8 mouse cellular contexts compared by ENCODE assay signal in the genomic region with DNA sequence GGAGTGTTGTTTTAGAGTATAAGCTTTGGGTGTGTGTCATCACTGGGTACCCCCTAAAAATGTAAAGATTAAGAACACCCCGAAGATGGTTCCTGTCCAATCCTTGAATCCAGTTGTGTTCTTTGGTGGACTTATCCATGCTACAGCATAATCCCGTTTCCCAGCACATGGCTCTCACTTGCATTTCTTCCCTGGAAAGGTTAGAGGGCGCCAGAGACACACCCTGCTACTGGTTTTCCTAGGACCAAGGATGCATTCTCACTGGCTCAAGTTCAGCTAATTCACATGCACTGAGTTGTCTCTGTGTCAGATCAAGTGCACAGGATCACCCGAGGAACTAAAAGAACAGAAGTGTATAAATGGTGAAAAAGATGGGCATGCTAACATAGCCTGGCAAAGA. TPM values are rescaled to one million over a fixed set of nuclear protein-coding genes. Genes with fewer than 3 reads are reported as not detected.
DNase-seq lines count a peak whose midpoint lies in the region; ATAC-seq and TF ChIP-seq lines count a peak whose summit lies in the region.
"Had no signal": no experiment of that assay in that cellular context is flagged by ENCODE, and none has a peak within 500 bp of the region (broad histone marks: within the 10 kb centered on the region; RNA-seq: fewer than 3 reads in every experiment).

No protein-coding gene starts in this region.

- WGBS in cerebellum, adult 2 months, result 17% methylated on average over 4 of the region's 4 CpGs
- 27% methylated on average over 4 of the region's 4 CpGs for WGBS in forebrain, embryonic 13.5 days
- 23% methylated on average over 4 of the region's 4 CpGs for WGBS in midbrain, embryonic 11.5 days

- DNase-seq in ovary, postnatal 14 days (ENCODE audit: low spot score), result peak; percentile 25
- no peak for DNase-seq in ovary, postnatal 10 days (ENCODE audit: low spot score)
- peak; percentile 41 to 63 for DNase-seq in cerebellum, adult 2 months
- peak; percentile 36 to 41 for DNase-seq in kidney, postnatal 36 days
- no peak for DNase-seq in midbrain, embryonic 11.5 days (ENCODE audit: low spot score, missing footprints)

- peak; percentile 90 for TF ChIP-seq CTCF in cerebellum, adult 2 months (IDR thresholded peaks at IDR 0.05; ENCODE audit: borderline replicate concordance, insufficient read depth, low read depth, low read length)

- H3K27me3 ChIP-seq in cerebellum, adult 2 months (ENCODE audit: control insufficient read depth, insufficient read depth, low read length), result no peaks in the 10 kb centered on the region
- no peaks in the 10 kb centered on the region for H3K27me3 ChIP-seq in forebrain, embryonic 13.5 days
- H3K27me3 ChIP-seq in midbrain, embryonic 11.5 days (ENCODE audit: control insufficient read depth, insufficient read depth, low read length), result no peaks in the 10 kb centered on the region
- H3K27me3 ChIP-seq: limb, embryonic 13.5 days had no signal

- no peaks in the 10 kb centered on the region for H3K4me1 ChIP-seq in cerebellum, adult 2 months (ENCODE audit: control insufficient read depth, insufficient read depth, low read length)
- no peaks in the 10 kb centered on the region for H3K4me1 ChIP-seq in forebrain, embryonic 13.5 days
- H3K4me1 ChIP-seq in midbrain, embryonic 11.5 days (ENCODE audit: control insufficient read depth, insufficient read depth, low read length), result 0 out of 2 replicates have a peak, but pooled peaks cover 2% of the 10 kb centered on the region
- H3K4me1 ChIP-seq: limb, embryonic 13.5 days had no signal

- H3K4me3 ChIP-seq in cerebellum, adult 2 months (replicated peaks; ENCODE audit: insufficient read depth, low read depth, low read length), result no peak overlapping the region
- no peak overlapping the region for H3K4me3 ChIP-seq in forebrain, embryonic 13.5 days
- H3K4me3 ChIP-seq in midbrain, embryonic 11.5 days (ENCODE audit: low read depth, low read length), result no peak overlapping the region
- H3K4me3 ChIP-seq: limb, embryonic 13.5 days had no signal

- H3K36me3 ChIP-seq in forebrain, embryonic 13.5 days (ENCODE audit: poor library complexity, severe bottlenecking), result peaks cover 32% of the 10 kb centered on the region
- no peaks in the 10 kb centered on the region for H3K36me3 ChIP-seq in midbrain, embryonic 11.5 days (ENCODE audit: control insufficient read depth, insufficient read depth, low read length)

- ATAC-seq in forebrain, embryonic 13.5 days, result 0 out of 2 replicates have a peak, but pooled peaks have one; percentile 38
- ATAC-seq in midbrain, embryonic 11.5 days (ENCODE audit: low FRiP score), result peak; percentile 12; the same call in 1 of the 2 replicates
- ATAC-seq in monocyte, adult 5-6 weeks (replicated peaks; ENCODE audit: insufficient number of reproducible peaks, low FRiP score, low TSS enrichment, poor library complexity, severe bottlenecking), result no peak

- H3K9ac ChIP-seq in forebrain, embryonic 13.5 days, result no peak overlapping the region
- no peak overlapping the region for H3K9ac ChIP-seq in midbrain, embryonic 11.5 days (ENCODE audit: low read length)
- H3K9ac ChIP-seq: limb, embryonic 13.5 days had no signal

- H3K4me2 ChIP-seq in forebrain, embryonic 13.5 days, result no peak overlapping the region
- no peak overlapping the region for H3K4me2 ChIP-seq in midbrain, embryonic 11.5 days
- H3K4me2 ChIP-seq: limb, embryonic 13.5 days had no signal

- TF ChIP-seq POLR2A in cerebellum, adult 2 months (IDR thresholded peaks at IDR 0.05; ENCODE audit: borderline replicate concordance, insufficient read depth, low read length), result no peak

- no peak overlapping the region for H3K27ac ChIP-seq in cerebellum, adult 2 months (ENCODE audit: insufficient read depth, low read length)
- H3K27ac ChIP-seq in forebrain, embryonic 13.5 days, result no peak overlapping the region
- no peak overlapping the region for H3K27ac ChIP-seq in midbrain, embryonic 11.5 days (ENCODE audit: low read depth, low read length)
- H3K27ac ChIP-seq: limb, embryonic 13.5 days had no signal

- no peaks in the 10 kb centered on the region for H3K9me3 ChIP-seq in forebrain, embryonic 13.5 days (replicated peaks)
- no peaks in the 10 kb centered on the region for H3K9me3 ChIP-seq in midbrain, embryonic 11.5 days (ENCODE audit: control insufficient read depth, low read length)
- H3K9me3 ChIP-seq: limb, embryonic 13.5 days had no signal

RNA-seq across cellular contexts. Expression of a gene that starts 1.9 kb away (rescaled TPM):
- 0.05 and 0.18 TPM in 2 replicates for polyA plus RNA-seq in cerebellum, adult 2 months (2012; rRNA removed)
- not detected in 2 replicates for polyA plus RNA-seq in forebrain, embryonic 13.5 days (2015; fragmentation: Nextera tagmentation; extraction: Ambion mirVana)
- polyA plus RNA-seq in midbrain, embryonic 11.5 days (2014; fragmentation: Nextera tagmentation; extraction: Ambion mirVana), result 0.10 TPM in 1 of 2 replicates, not detected in the other
- total RNA-seq in monocyte, adult 5-6 weeks (2017), result 1.4 TPM in 1 of 3 replicates, not detected in the others

RNA-seq across cellular contexts. Expression of a gene that starts 33.4 kb away (rescaled TPM):
- polyA plus RNA-seq in cerebellum, adult 2 months (2012; rRNA removed), result 64.8 and 66.8 TPM in 2 replicates
- 110 and 116 TPM in 2 replicates for polyA plus RNA-seq in forebrain, embryonic 13.5 days (2015; fragmentation: Nextera tagmentation; extraction: Ambion mirVana)
- polyA plus RNA-seq in midbrain, embryonic 11.5 days (2014; fragmentation: Nextera tagmentation; extraction: Ambion mirVana), result 172 and 190 TPM in 2 replicates
- 194 to 214 TPM (median 195 TPM) in 3 replicates for total RNA-seq in monocyte, adult 5-6 weeks (2017)

RNA-seq across cellular contexts. Expression of a gene that starts 53.2 kb away (rescaled TPM):
- polyA plus RNA-seq in cerebellum, adult 2 months (2012; rRNA removed), result not detected in 2 replicates
- polyA plus RNA-seq in forebrain, embryonic 13.5 days (2015; fragmentation: Nextera tagmentation; extraction: Ambion mirVana), result 0.30 TPM in 1 of 2 replicates, not detected in the other
- 0.11 TPM in 1 of 2 replicates, not detected in the other for polyA plus RNA-seq in midbrain, embryonic 11.5 days (2014; fragmentation: Nextera tagmentation; extraction: Ambion mirVana)
- total RNA-seq in monocyte, adult 5-6 weeks (2017), result 0.19 TPM in 1 of 3 replicates, not detected in the others

RNA-seq across cellular contexts. Expression of a gene that starts 53.8 kb away (rescaled TPM):
- polyA plus RNA-seq in cerebellum, adult 2 months (2012; rRNA removed), result 0.03 TPM in 1 of 2 replicates, not detected in the other
- 0.41 and 0.68 TPM in 2 replicates for polyA plus RNA-seq in forebrain, embryonic 13.5 days (2015; fragmentation: Nextera tagmentation; extraction: Ambion mirVana)
- 0.44 and 0.47 TPM in 2 replicates for polyA plus RNA-seq in midbrain, embryonic 11.5 days (2014; fragmentation: Nextera tagmentation; extraction: Ambion mirVana)
- total RNA-seq in monocyte, adult 5-6 weeks (2017), result not detected in 3 replicates

Comparison
In these comparisons a context has a peak if more than half of its experiments do, and no peak if none do; other contexts are left out.
1. DNase-seq: peak in ovary, postnatal 14 days (single experiment), cerebellum, adult 2 months (2 of 2) and kidney, postnatal 36 days (2 of 2); none in ovary, postnatal 10 days (single experiment) and midbrain, embryonic 11.5 days (single experiment).